Mouse (Mus musculus) bone marrow, adult 2 months (tissue): ENCODE data around the gene Alx3.

Experiments
- CTCF ChIP-seq: fragments of 200-500 bp; IDR thresholded peaks from 2 replicates; pipeline ENCODE4 v1.5.1; 2011; ENCODE audit warnings: low read length, control low read depth; ENCODE audit not compliant: control insufficient read depth, insufficient read depth
- POLR2A ChIP-seq: fragments of 200-500 bp; IDR thresholded peaks from 2 replicates; pipeline ENCODE4 v1.6.1; 2011; ENCODE audit warnings: low read depth, mild to moderate bottlenecking, control low read depth, low read length, borderline replicate concordance; ENCODE audit not compliant: control insufficient read depth

- no peak for TF ChIP-seq POLR2A
- TF ChIP-seq CTCF = no peak
Observed at GRCm38 (mm10) chr3:107637606-107638172, 42.9 kb downstream of the Alx3 start.
